Mouse (Mus musculus) olfactory bulb, adult 2 months (tissue): ENCODE measurements around the gene Fzd7. TPM values are rescaled to one million over a fixed set of nuclear protein-coding genes. Genes with fewer than 3 reads are reported as not detected.

Experiments
- H3K27ac ChIP-seq: fragments of 200-500 bp; 2 replicates; pipeline ENCODE4 v1.5.1; 2012; ENCODE audit warnings: low read depth, low read length; ENCODE audit not compliant: insufficient read depth
- H3K4me1 ChIP-seq: fragments of 200-500 bp; 2 replicates; pipeline ENCODE4 v1.6.1; 2012; ENCODE audit warnings: low read length; ENCODE audit not compliant: control insufficient read depth, insufficient read depth
- H3K4me3 ChIP-seq: fragments of 200-500 bp; 2 replicates; pipeline ENCODE4 v1.5.1; 2012; ENCODE audit warnings: mild to moderate bottlenecking, low read depth, low read length, moderate library complexity; ENCODE audit not compliant: insufficient read depth
- CTCF ChIP-seq: fragments of 200-500 bp; IDR thresholded peaks from 2 replicates; pipeline ENCODE4 v1.5.1; 2012; ENCODE audit warnings: low read depth, mild to moderate bottlenecking, low read length, moderate library complexity; ENCODE audit not compliant: insufficient read depth
- POLR2A ChIP-seq: fragments of 200-500 bp; IDR thresholded peaks from 2 replicates; pipeline ENCODE4 v1.6.1; 2012; ENCODE audit warnings: mild to moderate bottlenecking, low read depth, low read length, moderate library complexity; ENCODE audit not compliant: insufficient read depth
- WGBS: fragments of 180-500 bp; shearing (Covaris S2); methylation state at CpG from one replicate; pipeline ENCODE4 v1.1.7; 2018; 5-methylcytosine and 5-hydroxymethylcytosine counted together
- polyA plus RNA-seq: library from polyadenylated mRNA; stranded (reverse); fragments of >200 nt; gene quantifications from 2 replicates; pipeline ENCODE4 v1.2.4, GENCODE M21; 2012; ENCODE audit warnings: low replicate concordance; ENCODE audit not compliant: missing spikeins, insufficient read depth, insufficient read length

The Fzd7 gene
- polyA plus RNA-seq, 1 experiment, result not detected

GRCm38 (mm10) chr1:59444127-59444660, 38.0 kb upstream of the Fzd7 start:
- Histone ChIP-seq H3K27ac (0 out of 2 replicates have a peak overlapping the region, but pooled peaks have one; percentile 12), H3K4me3 (no peak overlapping the region), H3K4me1 (peaks cover 5% of the 10 kb centered on the region)
- no peak for TF ChIP-seq CTCF
- TF ChIP-seq POLR2A, result no peak
- WGBS, result 56% methylated on average over 3 of the region's 3 CpGs

- Histone ChIP-seq H3K4me1 (peaks cover 5% of the 10 kb centered on the region), H3K27ac (no peak overlapping the region), H3K4me3 (no peak overlapping the region)
- 87% methylated on average over 5 of the region's 5 CpGs for WGBS
- TF ChIP-seq CTCF (no peak), POLR2A (no peak)
Measured at GRCm38 (mm10) chr1:59445242-59445641, 37.0 kb upstream of the Fzd7 start.

- H3K4me1 ChIP-seq, result peaks cover 5% of the 10 kb centered on the region
- 73% methylated on average over 11 of the region's 11 CpGs for WGBS
- no peak overlapping the region for H3K27ac ChIP-seq
- TF ChIP-seq CTCF (no peak), POLR2A (no peak)
- no peak overlapping the region for H3K4me3 ChIP-seq
Measured at GRCm38 (mm10) chr1:59448497-59449270, 33.5 kb upstream of the Fzd7 start.

- 53% methylated on average over 11 of the region's 11 CpGs for WGBS
- TF ChIP-seq CTCF (no peak), POLR2A (no peak)
- Histone ChIP-seq H3K4me3 (no peak overlapping the region), H3K27ac (no peak overlapping the region), H3K4me1 (peaks cover 5% of the 10 kb centered on the region)
Measured at GRCm38 (mm10) chr1:59449423-59449822, 32.8 kb upstream of the Fzd7 start.

GRCm38 (mm10) chr1:59450896-59451295, 31.3 kb upstream of the Fzd7 start:
- WGBS, result 87% methylated on average over 11 of the region's 11 CpGs
- Histone ChIP-seq H3K4me1 (no peaks in the 10 kb centered on the region), H3K4me3 (no peak overlapping the region), H3K27ac (no peak overlapping the region)
- no peak for TF ChIP-seq CTCF
- TF ChIP-seq POLR2A, result no peak

GRCm38 (mm10) chr1:59451584-59451983, 30.6 kb upstream of the Fzd7 start:
- no peak overlapping the region for H3K4me3 ChIP-seq
- TF ChIP-seq CTCF (no peak), POLR2A (no peak)
- 53% methylated on average over 9 of the region's 9 CpGs for WGBS
- H3K4me1 ChIP-seq, result no peaks in the 10 kb centered on the region
- no peak overlapping the region for H3K27ac ChIP-seq

GRCm38 (mm10) chr1:59456825-59457224, 25.4 kb upstream of the Fzd7 start:
- 52% methylated on average over 3 of the region's 3 CpGs for WGBS
- H3K4me3 ChIP-seq, result no peak overlapping the region
- no peak for TF ChIP-seq CTCF
- TF ChIP-seq POLR2A, result no peak
- H3K27ac ChIP-seq, result no peak overlapping the region
- peaks cover 3% of the 10 kb centered on the region; the same call in 1 of the 2 replicates for H3K4me1 ChIP-seq

GRCm38 (mm10) chr1:59457873-59458272, 24.4 kb upstream of the Fzd7 start:
- WGBS, result 92% methylated on average over 4 of the region's 4 CpGs
- no peak overlapping the region for H3K27ac ChIP-seq
- peaks cover 3% of the 10 kb centered on the region; the same call in 1 of the 2 replicates for H3K4me1 ChIP-seq
- no peak overlapping the region for H3K4me3 ChIP-seq
- TF ChIP-seq CTCF (no peak), POLR2A (no peak)

- Histone ChIP-seq H3K4me1 (peaks cover 3% of the 10 kb centered on the region; the same call in 1 of the 2 replicates), H3K27ac (no peak overlapping the region), H3K4me3 (no peak overlapping the region)
- TF ChIP-seq POLR2A (no peak), CTCF (no peak)
- 13% methylated on average over 8 of the region's 8 CpGs for WGBS
Measured at GRCm38 (mm10) chr1:59458886-59459285, 23.3 kb upstream of the Fzd7 start.
